Mouse (Mus musculus): ENCODE data around the gene Rmi1.

GRCm38 (mm10) chr13:58401135-58402002 lies 679 bp upstream of the Rmi1 start:
- TF ChIP-seq CTCF (IDR thresholded peaks at IDR 0.05; ENCODE audit: low read depth) (peak; percentile 18; the same call in 1 of the 2 replicates), EP300 (IDR thresholded peaks at IDR 0.05; ENCODE audit: low read depth) (no peak)
